In the genomic region with DNA sequence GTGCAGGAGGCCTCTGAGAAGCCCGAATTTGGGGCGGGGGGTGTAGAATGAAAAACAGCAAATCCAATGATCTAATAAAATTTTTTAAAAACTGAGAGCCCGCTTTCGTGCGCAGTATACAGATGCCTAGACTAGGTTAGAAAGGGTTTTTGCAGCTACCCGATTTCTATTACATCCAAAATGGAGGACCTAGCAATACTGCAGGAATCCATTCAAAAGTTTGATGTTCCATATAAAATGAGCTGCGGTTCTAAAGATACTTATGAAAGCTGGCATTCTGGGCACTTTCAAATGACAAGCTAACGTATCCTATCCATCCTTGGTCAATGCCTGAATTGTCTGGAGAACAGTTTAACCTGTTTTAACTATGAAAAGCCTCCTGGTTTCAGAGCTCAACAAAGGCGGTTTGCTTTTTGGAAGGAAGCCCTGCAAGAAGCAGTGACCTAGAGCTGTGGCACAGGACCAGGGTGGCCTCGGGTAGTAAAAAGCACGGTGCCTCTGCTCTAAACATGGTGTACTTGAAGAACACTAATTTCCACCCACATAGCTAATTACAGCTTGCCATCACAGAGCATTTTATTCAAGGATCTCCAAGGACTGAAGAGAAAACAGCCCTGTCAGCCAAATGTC, we compare ENCODE assay signal across 7 mouse cellular contexts. TPM values are rescaled to one million over a fixed set of nuclear protein-coding genes. Genes with fewer than 3 reads are reported as not detected.
A peak's percentile ranks its signal among the peaks of the same experiment; 100 is the strongest.
DNase-seq lines count a peak whose midpoint lies in the region; ATAC-seq and TF ChIP-seq lines count a peak whose summit lies in the region.

No protein-coding gene starts in this region.

- H3K4me2 ChIP-seq in hindbrain, postnatal 0 days (ENCODE audit: low read depth, low read length): peak overlapping the region; percentile 72
- H3K4me2 ChIP-seq in liver, embryonic 15.5 days: peak overlapping the region; percentile 73; the same call in 1 of the 2 replicates

- peak overlapping the region; percentile 40; the same call in 1 of the 2 replicates for H3K4me3 ChIP-seq in embryonic fibroblast, embryonic 13.5 days (ENCODE audit: insufficient read depth, low read length)
- peak overlapping the region; percentile 98 for H3K4me3 ChIP-seq in hindbrain, postnatal 0 days (ENCODE audit: low read length)
- no peak overlapping the region; the same call in 1 of the 2 replicates for H3K4me3 ChIP-seq in liver, embryonic 15.5 days (replicated peaks)
- no peak overlapping the region for H3K4me3 ChIP-seq in thymus, adult 2 months (ENCODE audit: control insufficient read depth, insufficient read depth, low read length)

- H3K9me3 ChIP-seq in hindbrain, postnatal 0 days (ENCODE audit: low read length): no peaks in the 10 kb centered on the region
- no peaks in the 10 kb centered on the region for H3K9me3 ChIP-seq in liver, embryonic 15.5 days (replicated peaks)

- peak overlapping the region; percentile 20 for H3K27ac ChIP-seq in embryonic fibroblast, embryonic 13.5 days (ENCODE audit: insufficient read depth, low read length)
- H3K27ac ChIP-seq in hindbrain, postnatal 0 days: peak overlapping the region; percentile 97
- no peak overlapping the region for H3K27ac ChIP-seq in liver, embryonic 15.5 days (replicated peaks)
- H3K27ac ChIP-seq in thymus, adult 2 months (ENCODE audit: control insufficient read depth, insufficient read depth, low read length): no peak overlapping the region

- no peak for TF ChIP-seq CTCF in embryonic fibroblast, embryonic 13.5 days (IDR thresholded peaks at IDR 0.05; ENCODE audit: borderline replicate concordance, insufficient read depth, low read length)
- no peak for TF ChIP-seq CTCF in hindbrain, postnatal 0 days (IDR thresholded peaks at IDR 0.05; ENCODE audit: low read depth)
- no peak for TF ChIP-seq CTCF in thymus, adult 2 months (IDR thresholded peaks at IDR 0.05; ENCODE audit: borderline replicate concordance, control insufficient read depth, extremely low read depth, insufficient read depth, low read length, poor library complexity)

- peak overlapping the region; percentile 97 for H3K9ac ChIP-seq in hindbrain, postnatal 0 days (replicated peaks; ENCODE audit: low read length)
- H3K9ac ChIP-seq in liver, embryonic 15.5 days: no peak overlapping the region

- WGBS in hindbrain, postnatal 0 days: 10% methylated on average over 11 of the region's 11 CpGs
- WGBS in liver, embryonic 15.5 days (ENCODE audit: insufficient replicate concordance): 31% methylated on average over 11 of the region's 11 CpGs
- 39% methylated on average over 11 of the region's 11 CpGs for WGBS in thymus, adult 2 months

- TF ChIP-seq POLR2A in embryonic fibroblast, embryonic 13.5 days (IDR thresholded peaks at IDR 0.05; ENCODE audit: low read depth, low read length): no peak
- TF ChIP-seq POLR2A in thymus, adult 2 months (IDR thresholded peaks at IDR 0.05; ENCODE audit: control insufficient read depth, extremely low read depth, insufficient read depth, low read length, poor library complexity): no peak

- H3K27me3 ChIP-seq in hindbrain, postnatal 0 days (ENCODE audit: insufficient read depth, low read length): no peaks in the 10 kb centered on the region
- H3K27me3 ChIP-seq in liver, embryonic 15.5 days: peaks cover 66% of the 10 kb centered on the region
- H3K27me3 ChIP-seq in thymus, adult 2 months (ENCODE audit: control insufficient read depth, insufficient read depth, low read length): peaks cover 14% of the 10 kb centered on the region; the same call in 1 of the 2 replicates

- DNase-seq in right cerebral cortex, adult 18-20 months: peak; percentile 49
- DNase-seq in right cerebral cortex, postnatal 14 days: no peak
- peak; percentile 57 for DNase-seq in hindbrain, postnatal 0 days (ENCODE audit: low spot score)
- DNase-seq in thymus, adult 2 months: no peak

- no peaks in the 10 kb centered on the region for H3K36me3 ChIP-seq in hindbrain, postnatal 0 days (ENCODE audit: insufficient read depth, low read length)
- no peaks in the 10 kb centered on the region for H3K36me3 ChIP-seq in liver, embryonic 15.5 days (replicated peaks)
- H3K36me3 ChIP-seq in thymus, adult 2 months (ENCODE audit: control insufficient read depth, insufficient read depth, low read length): no peaks in the 10 kb centered on the region

- H3K4me1 ChIP-seq in embryonic fibroblast, embryonic 13.5 days (ENCODE audit: control insufficient read depth, insufficient read depth, low read length): peaks cover 10% of the 10 kb centered on the region
- peaks cover 7% of the 10 kb centered on the region for H3K4me1 ChIP-seq in hindbrain, postnatal 0 days (ENCODE audit: insufficient read depth, low read length)
- H3K4me1 ChIP-seq in liver, embryonic 15.5 days (replicated peaks): no peaks in the 10 kb centered on the region
- H3K4me1 ChIP-seq in thymus, adult 2 months (replicated peaks; ENCODE audit: control insufficient read depth, insufficient read depth, low read length): peaks cover 9% of the 10 kb centered on the region

- ATAC-seq in hindbrain, postnatal 0 days: no peak; the same call in 1 of the 2 replicates
- ATAC-seq in liver, embryonic 15.5 days (ENCODE audit: insufficient read depth): no peak
- ATAC-seq in activated CD4-positive, CD25-positive, alpha-beta regulatory T cell, adult 4 months: no peak

RNA-seq across cellular contexts. Expression of gene Enah, which starts 1.2 kb away (rescaled TPM):
- 126 and 157 TPM in 2 replicates for polyA plus RNA-seq in embryonic fibroblast, embryonic 13.5 days (2011; ENCODE audit: insufficient read length, low read depth, missing spikeins)
- total RNA-seq in hindbrain, postnatal 0 days (2014; rRNA removed): 65.6 and 73.2 TPM in 2 replicates
- polyA plus RNA-seq in hindbrain, postnatal 0 days (2015; fragmentation: Nextera tagmentation; extraction: Ambion mirVana): 20.7 and 23.3 TPM in 2 replicates
- polyA plus RNA-seq in liver, embryonic 15.5 days (2015; fragmentation: Nextera tagmentation; extraction: Ambion mirVana): 0.40 and 0.71 TPM in 2 replicates
- 1 to 10 TPM in 1 of 2 experiments, under 1 TPM in 1; 0.29 to 1.3 TPM for polyA plus RNA-seq in activated CD4-positive, CD25-positive, alpha-beta regulatory T cell, adult 4 months (2017; shearing (Covaris generic))
- polyA plus RNA-seq in thymus, adult 2 months (2012; rRNA removed): 6.5 and 7.2 TPM in 2 replicates

Comparison
In these comparisons a context has a peak if more than half of its experiments do, and no peak if none do; other contexts are left out.
1. DNase-seq: peak in right cerebral cortex, adult 18-20 months (single experiment) and hindbrain, postnatal 0 days (single experiment); none in right cerebral cortex, postnatal 14 days (single experiment) and thymus, adult 2 months (single experiment).
2. H3K27ac ChIP-seq: peak in embryonic fibroblast, embryonic 13.5 days (single experiment) and hindbrain, postnatal 0 days (single experiment); none in liver, embryonic 15.5 days (single experiment) and thymus, adult 2 months (single experiment).
3. H3K4me3 ChIP-seq: peak in embryonic fibroblast, embryonic 13.5 days (single experiment) and hindbrain, postnatal 0 days (single experiment); none in liver, embryonic 15.5 days (single experiment) and thymus, adult 2 months (single experiment).